Mouse (Mus musculus): ENCODE measurements around the gene Itsn1. TPM values are rescaled to one million over a fixed set of nuclear protein-coding genes. Genes with fewer than 3 reads are reported as not detected.

Gene Itsn1
- polyA plus RNA-seq, 1 experiment, result 406 TPM

GRCm38 (mm10) chr16:91918461-91918860 lies 189.4 kb downstream of the Itsn1 start:
- WGBS, result 24% methylated on average over 4 of the region's 4 CpGs
- 0 out of 2 replicates have a peak overlapping the region, but pooled peaks have one; percentile 17 for H3K27ac ChIP-seq (ENCODE audit: insufficient read depth, low read depth, low read length)
- H3K4me1 ChIP-seq (ENCODE audit: control insufficient read depth, insufficient read depth, low read length), result peaks cover 8% of the 10 kb centered on the region
- no peak for TF ChIP-seq CTCF (IDR thresholded peaks at IDR 0.05; ENCODE audit: insufficient read depth, low read depth, low read length)
- TF ChIP-seq POLR2A (IDR thresholded peaks at IDR 0.05; ENCODE audit: insufficient read depth, low read depth, low read length), result no peak
- H3K4me3 ChIP-seq (ENCODE audit: insufficient read depth, low read depth, low read length), result no peak overlapping the region

GRCm38 (mm10) chr16:91919056-91919455 lies 190.0 kb downstream of the Itsn1 start:
- no peak overlapping the region for H3K4me3 ChIP-seq (ENCODE audit: insufficient read depth, low read depth, low read length)
- 65% methylated on average over 6 of the region's 6 CpGs for WGBS
- TF ChIP-seq CTCF (IDR thresholded peaks at IDR 0.05; ENCODE audit: insufficient read depth, low read depth, low read length) (no peak), POLR2A (IDR thresholded peaks at IDR 0.05; ENCODE audit: insufficient read depth, low read depth, low read length) (no peak)
- no peak overlapping the region for H3K27ac ChIP-seq (ENCODE audit: insufficient read depth, low read depth, low read length)
- peaks cover 8% of the 10 kb centered on the region for H3K4me1 ChIP-seq (ENCODE audit: control insufficient read depth, insufficient read depth, low read length)

- no peak overlapping the region for H3K27ac ChIP-seq (ENCODE audit: insufficient read depth, low read depth, low read length)
- TF ChIP-seq CTCF (IDR thresholded peaks at IDR 0.05; ENCODE audit: insufficient read depth, low read depth, low read length) (no peak), POLR2A (IDR thresholded peaks at IDR 0.05; ENCODE audit: insufficient read depth, low read depth, low read length) (no peak)
- H3K4me3 ChIP-seq (ENCODE audit: insufficient read depth, low read depth, low read length), result no peak overlapping the region
- 93% methylated on average over 11 of the region's 11 CpGs for WGBS
- H3K4me1 ChIP-seq (ENCODE audit: control insufficient read depth, insufficient read depth, low read length), result peaks cover 8% of the 10 kb centered on the region
Observed at GRCm38 (mm10) chr16:91921340-91921739, 192.3 kb downstream of the Itsn1 start.

- Histone ChIP-seq H3K27ac (ENCODE audit: insufficient read depth, low read depth, low read length) (no peak overlapping the region), H3K4me1 (ENCODE audit: control insufficient read depth, insufficient read depth, low read length) (peaks cover 7% of the 10 kb centered on the region), H3K4me3 (ENCODE audit: insufficient read depth, low read depth, low read length) (no peak overlapping the region)
- WGBS, result 77% methylated on average over 8 of the region's 8 CpGs
- TF ChIP-seq CTCF (IDR thresholded peaks at IDR 0.05; ENCODE audit: insufficient read depth, low read depth, low read length) (no peak), POLR2A (IDR thresholded peaks at IDR 0.05; ENCODE audit: insufficient read depth, low read depth, low read length) (no peak)
Observed at GRCm38 (mm10) chr16:91922939-91923338, 193.9 kb downstream of the Itsn1 start.

- Histone ChIP-seq H3K4me1 (ENCODE audit: control insufficient read depth, insufficient read depth, low read length) (no peaks in the 10 kb centered on the region), H3K4me3 (ENCODE audit: insufficient read depth, low read depth, low read length) (no peak overlapping the region), H3K27ac (ENCODE audit: insufficient read depth, low read depth, low read length) (no peak overlapping the region)
- no peak for TF ChIP-seq CTCF (IDR thresholded peaks at IDR 0.05; ENCODE audit: insufficient read depth, low read depth, low read length)
- no peak for TF ChIP-seq POLR2A (IDR thresholded peaks at IDR 0.05; ENCODE audit: insufficient read depth, low read depth, low read length)
- WGBS, result 81% methylated on average over 8 of the region's 8 CpGs
Observed at GRCm38 (mm10) chr16:91924426-91924825, 195.3 kb downstream of the Itsn1 start.

GRCm38 (mm10) chr16:91927911-91928630 lies 199.0 kb downstream of the Itsn1 start:
- Histone ChIP-seq H3K27ac (ENCODE audit: insufficient read depth, low read depth, low read length) (no peak overlapping the region), H3K4me3 (ENCODE audit: insufficient read depth, low read depth, low read length) (no peak overlapping the region), H3K4me1 (ENCODE audit: control insufficient read depth, insufficient read depth, low read length) (0 out of 2 replicates have a peak, but pooled peaks cover 3% of the 10 kb centered on the region)
- TF ChIP-seq CTCF (IDR thresholded peaks at IDR 0.05; ENCODE audit: insufficient read depth, low read depth, low read length) (no peak), POLR2A (IDR thresholded peaks at IDR 0.05; ENCODE audit: insufficient read depth, low read depth, low read length) (no peak)
- WGBS, result 87% methylated on average over 16 of the region's 16 CpGs

- peak; percentile 73 for TF ChIP-seq POLR2A (IDR thresholded peaks at IDR 0.05; ENCODE audit: insufficient read depth, low read depth, low read length)
- 0 out of 2 replicates have a peak, but pooled peaks have one; percentile 8 for TF ChIP-seq CTCF (IDR thresholded peaks at IDR 0.05; ENCODE audit: insufficient read depth, low read depth, low read length)
Observed at GRCm38 (mm10) chr16:91931078-91932013, 202.3 kb downstream of the Itsn1 start.

GRCm38 (mm10) chr16:91932082-91932690 lies 203.1 kb downstream of the Itsn1 start:
- 50% methylated on average over 8 of the region's 8 CpGs for WGBS
- Histone ChIP-seq H3K27ac (ENCODE audit: insufficient read depth, low read depth, low read length) (no peak overlapping the region), H3K4me1 (ENCODE audit: control insufficient read depth, insufficient read depth, low read length) (0 out of 2 replicates have a peak, but pooled peaks cover 3% of the 10 kb centered on the region), H3K4me3 (ENCODE audit: insufficient read depth, low read depth, low read length) (no peak overlapping the region)
- TF ChIP-seq CTCF (IDR thresholded peaks at IDR 0.05; ENCODE audit: insufficient read depth, low read depth, low read length), result no peak
- TF ChIP-seq POLR2A (IDR thresholded peaks at IDR 0.05; ENCODE audit: insufficient read depth, low read depth, low read length), result no peak

More at GRCm38 (mm10) chr16:91931078-91932013, 202.3 kb downstream of the Itsn1 start:
- Histone ChIP-seq H3K4me1 (ENCODE audit: control insufficient read depth, insufficient read depth, low read length) (0 out of 2 replicates have a peak, but pooled peaks cover 3% of the 10 kb centered on the region), H3K4me3 (ENCODE audit: insufficient read depth, low read depth, low read length) (peak overlapping the region; percentile 90), H3K27ac (ENCODE audit: insufficient read depth, low read depth, low read length) (peak overlapping the region; percentile 77)
- WGBS, result under 1% methylated on average over 53 of the region's 53 CpGs
